Mouse (Mus musculus): ENCODE results near the gene Zfp286.

DNA sequence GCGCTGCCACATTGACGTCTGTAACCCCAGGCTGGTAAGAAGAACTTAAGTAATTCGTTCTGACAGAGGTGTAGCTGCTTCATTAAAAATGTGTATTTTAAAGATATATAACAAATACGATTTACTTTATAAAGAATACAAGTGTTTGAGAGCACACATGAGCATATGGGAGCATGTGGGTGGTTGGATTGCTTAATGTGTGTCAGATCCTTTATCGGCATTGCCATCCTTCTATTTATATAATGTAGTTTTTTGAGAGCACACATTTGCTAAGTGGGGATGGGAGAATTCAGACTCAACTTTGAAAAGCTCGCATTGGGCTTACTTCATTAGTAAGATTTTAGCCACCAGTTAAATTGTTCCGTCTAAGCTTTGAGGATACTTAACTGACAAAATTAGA is 12.8 kb downstream of the Zfp286 start:
- no peak for TF ChIP-seq CTCF (IDR thresholded peaks at IDR 0.05 in 2 of 3, conservative IDR thresholded peaks at IDR 0.05 in 1 of 3; ENCODE audit: control insufficient read depth in 1 of 3, insufficient read depth in 1 of 3, low read depth in 2 of 3, low read length in 3 of 3, poor library complexity in 1 of 3, severe bottlenecking in 1 of 3)
- no peak for TF ChIP-seq USF1 (IDR thresholded peaks at IDR 0.05; ENCODE audit: low read depth, low read length)
- no peak for TF ChIP-seq ELF1 (IDR thresholded peaks at IDR 0.05; ENCODE audit: low read depth, low read length)
- TF ChIP-seq SIN3A (IDR thresholded peaks at IDR 0.05; ENCODE audit: low read length): no peak
- no peak for TF ChIP-seq MXI1 (IDR thresholded peaks at IDR 0.05; ENCODE audit: low read depth, low read length)
- no peak for TF ChIP-seq POLR2A (IDR thresholded peaks at IDR 0.05; ENCODE audit: control insufficient read depth in 1 of 2, insufficient read depth in 1 of 2, low read depth in 1 of 2, low read length in 2 of 2, poor library complexity in 1 of 2)
- TF ChIP-seq ZNF384 (IDR thresholded peaks at IDR 0.05; ENCODE audit: low read depth, low read length): no peak
